Mouse (Mus musculus) urinary bladder, postnatal 36 days (tissue): ENCODE measurements around the gene Gm3269.
"Not testable (repeated sequence)": the region's sequence is repeated elsewhere in the genome, so short reads cannot be mapped to it uniquely, and the experiment has no call there.

Source experiments
- DNase-seq, 2 experiments: peaks; one replicate each; pipeline ENCODE4 v3.0.0; 2022; ENCODE audit warnings: low spot score in 2 of 2, mixed read lengths in 1 of 2

Gene Gm3269

GRCm38 (mm10) chr14:4837806-4838205 lies at the start of gene Gm3269:
TSS of gene Gm3269 (plus strand) at chr14:4838106.
- not testable (repeated sequence) for DNase-seq

GRCm38 (mm10) chr14:4806421-4806820 lies 31.5 kb upstream of the Gm3269 start:
- DNase-seq: peak in 1 of 2 experiments; percentile 1

GRCm38 (mm10) chr14:4821950-4822349 lies 16.0 kb upstream of the Gm3269 start:
- DNase-seq: not testable (repeated sequence)

GRCm38 (mm10) chr14:4855299-4855980 lies 17.5 kb downstream of the Gm3269 start, which contains the start of gene Gm3264:
TSS of gene Gm3264 (plus strand) at chr14:4855576.
- peak in 1 of 2 experiments; percentile 15 for DNase-seq

- not testable (repeated sequence) for DNase-seq
Measured at GRCm38 (mm10) chr14:4892116-4892515, 54.2 kb downstream of the Gm3269 start, which contains the start of gene Gm3278. TSS of gene Gm3278 (plus strand) at chr14:4892416.
